Mouse (Mus musculus) lung, postnatal 36 days (tissue): ENCODE data around the gene Pgls.
A peak's percentile ranks its signal among the peaks of the same experiment; 100 is the strongest.

ENCODE experiments used
- DNase-seq: peaks from one replicate; pipeline ENCODE4 v3.0.0; 2022; ENCODE audit warnings: mixed read lengths

Pgls gene

GRCm38 (mm10) chr8:71602666-71603334 is 10.8 kb downstream of the Pgls start:
- DNase-seq: peak; percentile 92

GRCm38 (mm10) chr8:71604021-71604420 is 12.0 kb downstream of the Pgls start:
- DNase-seq: no peak

GRCm38 (mm10) chr8:71610822-71611651 is 19.1 kb downstream of the Pgls start, which contains the start of gene Colgalt1:
Gene Colgalt1 (plus strand): TSS chr8:71610998.
- DNase-seq: peak; percentile 100

- DNase-seq: no peak
Measured at GRCm38 (mm10) chr8:71612141-71612540, 20.2 kb downstream of the Pgls start.

GRCm38 (mm10) chr8:71613418-71613817 is 21.4 kb downstream of the Pgls start:
- peak; percentile 67 for DNase-seq

GRCm38 (mm10) chr8:71619786-71620185 is 27.8 kb downstream of the Pgls start:
- no peak for DNase-seq

- peak; percentile 51 for DNase-seq
Measured at GRCm38 (mm10) chr8:71625088-71625487, 33.1 kb downstream of the Pgls start.

- no peak for DNase-seq
Measured at GRCm38 (mm10) chr8:71626753-71627152, 34.8 kb downstream of the Pgls start.

GRCm38 (mm10) chr8:71627265-71628099 is 35.5 kb downstream of the Pgls start:
- peak; percentile 56 for DNase-seq

GRCm38 (mm10) chr8:71628396-71629095 is 36.6 kb downstream of the Pgls start:
- peak; percentile 40 for DNase-seq

GRCm38 (mm10) chr8:71629096-71629697 is 37.2 kb downstream of the Pgls start:
- peak; percentile 96 for DNase-seq

- peak; percentile 69 for DNase-seq
Measured at GRCm38 (mm10) chr8:71629781-71630212, 37.8 kb downstream of the Pgls start.

GRCm38 (mm10) chr8:71630761-71631160 is 38.8 kb downstream of the Pgls start:
- DNase-seq: no peak

GRCm38 (mm10) chr8:71631897-71632296 is 39.9 kb downstream of the Pgls start:
- peak; percentile 42 for DNase-seq

- DNase-seq: peak; percentile 72
Measured at GRCm38 (mm10) chr8:71633164-71633563, 41.2 kb downstream of the Pgls start.

- peak; percentile 84 for DNase-seq
Measured at GRCm38 (mm10) chr8:71633981-71634667, 42.1 kb downstream of the Pgls start.

- no peak for DNase-seq
Measured at GRCm38 (mm10) chr8:71637149-71638095, 45.4 kb downstream of the Pgls start.

- DNase-seq: no peak
Measured at GRCm38 (mm10) chr8:71638321-71638720, 46.3 kb downstream of the Pgls start.

GRCm38 (mm10) chr8:71639318-71639717 is 47.3 kb downstream of the Pgls start:
- DNase-seq: no peak

- DNase-seq: no peak
Measured at GRCm38 (mm10) chr8:71645510-71645909, 53.5 kb downstream of the Pgls start.
